Mouse (Mus musculus) frontal cortex, postnatal 14 days (tissue): Measurements from ENCODE around the gene Cd47.

ENCODE experiments used
- DNase-seq, 2 experiments: peaks; one replicate each; pipeline ENCODE4 v3.0.0; 2022; ENCODE audit warnings: low spot score in 2 of 2

The Cd47 gene

GRCm38 (mm10) chr16:49907356-49907755, 107.0 kb downstream of the Cd47 start:
- no peak for DNase-seq

GRCm38 (mm10) chr16:49909536-49909935, 109.2 kb downstream of the Cd47 start:
- DNase-seq = no peak

- DNase-seq = no peak
Measured at GRCm38 (mm10) chr16:49914094-49914493, 113.8 kb downstream of the Cd47 start.

GRCm38 (mm10) chr16:49915532-49916476, 115.5 kb downstream of the Cd47 start:
- no peak for DNase-seq

- no peak for DNase-seq
Measured at GRCm38 (mm10) chr16:49920191-49920590, 119.9 kb downstream of the Cd47 start.

- no peak for DNase-seq
Measured at GRCm38 (mm10) chr16:49921677-49922076, 121.3 kb downstream of the Cd47 start.

- DNase-seq = no peak
Measured at GRCm38 (mm10) chr16:49922098-49922497, 121.8 kb downstream of the Cd47 start.

GRCm38 (mm10) chr16:49923720-49924119, 123.4 kb downstream of the Cd47 start:
- no peak for DNase-seq

- no peak for DNase-seq
Measured at GRCm38 (mm10) chr16:49924941-49925340, 124.6 kb downstream of the Cd47 start.

GRCm38 (mm10) chr16:49933274-49933673, 132.9 kb downstream of the Cd47 start:
- no peak for DNase-seq

- no peak for DNase-seq
Measured at GRCm38 (mm10) chr16:49936008-49936443, 135.7 kb downstream of the Cd47 start.

- no peak for DNase-seq
Measured at GRCm38 (mm10) chr16:49936793-49937192, 136.5 kb downstream of the Cd47 start.

GRCm38 (mm10) chr16:49937218-49938165, 137.2 kb downstream of the Cd47 start:
- no peak for DNase-seq

- no peak for DNase-seq
Measured at GRCm38 (mm10) chr16:49938483-49939301, 138.4 kb downstream of the Cd47 start.

- no peak for DNase-seq
Measured at GRCm38 (mm10) chr16:49939376-49939775, 139.0 kb downstream of the Cd47 start.

GRCm38 (mm10) chr16:49940473-49940872, 140.1 kb downstream of the Cd47 start:
- no peak for DNase-seq

- no peak for DNase-seq
Measured at GRCm38 (mm10) chr16:49941031-49941430, 140.7 kb downstream of the Cd47 start.

GRCm38 (mm10) chr16:49943726-49944125, 143.4 kb downstream of the Cd47 start:
- no peak for DNase-seq

- DNase-seq = no peak
Measured at GRCm38 (mm10) chr16:49945084-49945483, 144.8 kb downstream of the Cd47 start.

GRCm38 (mm10) chr16:49947049-49947448, 146.7 kb downstream of the Cd47 start:
- DNase-seq = no peak

GRCm38 (mm10) chr16:49947610-49948009, 147.3 kb downstream of the Cd47 start:
- DNase-seq = no peak
